Mouse (Mus musculus) cerebral cortex, adult 2 months (tissue): Measurements from ENCODE around the gene Tnik.

Experiments used
- WGBS: fragments of 180-500 bp; shearing (Covaris S2); methylation state at CpG from one replicate; pipeline ENCODE4 v1.1.7; 2018; 5-methylcytosine and 5-hydroxymethylcytosine counted together

Tnik gene

GRCm38 (mm10) chr3:28346476-28346875 lies 83.5 kb downstream of the Tnik start:
- 75% methylated on average over 4 of the region's 4 CpGs for WGBS

- 80% methylated on average over 1 of the region's 1 CpGs for WGBS
These were observed 85.7 kb downstream of the Tnik start for GRCm38 (mm10) chr3:28348746-28349145.

DNA sequence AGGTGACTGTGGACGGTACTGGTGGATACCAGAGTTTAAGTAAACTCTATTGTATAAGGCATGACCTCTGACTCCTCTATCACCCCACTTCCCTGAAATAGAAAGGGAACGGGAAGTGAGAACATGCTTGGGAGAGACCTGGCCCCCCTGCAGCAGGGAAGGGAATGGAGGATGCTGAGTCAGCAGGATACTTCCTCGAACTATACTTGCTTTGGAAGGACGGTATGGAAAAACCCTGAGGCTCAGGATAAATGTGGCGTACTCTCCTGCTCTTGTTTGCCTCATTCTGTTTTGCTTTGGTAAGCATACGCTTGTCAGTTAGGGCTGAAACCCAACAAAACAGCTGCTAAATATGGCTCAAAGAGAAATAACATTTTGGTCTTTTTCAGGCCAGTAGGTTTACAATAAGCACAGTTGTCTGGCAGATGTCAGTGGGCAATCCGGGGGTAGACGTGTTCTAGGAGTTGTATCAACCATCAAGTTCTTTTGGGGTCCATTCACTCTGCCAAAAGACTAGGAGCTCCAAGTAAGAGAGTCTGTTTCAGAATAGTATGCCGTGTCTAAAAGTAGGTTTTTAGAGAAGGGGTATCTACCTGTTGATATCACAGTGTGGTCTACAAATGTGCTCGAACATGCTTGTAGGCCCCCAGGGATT lies 87.3 kb downstream of the Tnik start:
- WGBS, result 53% methylated on average over 10 of the region's 10 CpGs

GRCm38 (mm10) chr3:28358391-28358790 lies 95.4 kb downstream of the Tnik start:
- WGBS, result 63% methylated on average over 2 of the region's 2 CpGs

DNA sequence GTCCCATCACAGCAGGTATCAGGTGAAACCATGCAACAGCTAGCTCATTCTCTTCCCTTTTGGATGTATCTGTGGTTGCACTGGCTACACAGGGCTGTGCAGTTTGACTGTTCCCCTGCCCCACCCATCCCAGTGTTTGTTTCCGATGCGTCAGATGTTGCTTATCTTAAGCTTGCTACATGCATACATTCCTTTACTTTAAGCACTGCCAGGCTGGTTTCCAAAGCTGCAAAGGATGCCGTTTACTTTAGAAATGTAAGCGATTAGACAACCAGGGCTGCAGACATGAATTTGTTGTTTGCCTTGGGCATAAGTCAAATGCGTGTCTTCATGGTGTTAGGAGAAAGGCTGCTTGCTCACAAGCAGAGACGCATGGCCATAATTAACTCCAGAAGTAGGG lies 96.1 kb downstream of the Tnik start:
- WGBS, result 70% methylated on average over 6 of the region's 6 CpGs

DNA sequence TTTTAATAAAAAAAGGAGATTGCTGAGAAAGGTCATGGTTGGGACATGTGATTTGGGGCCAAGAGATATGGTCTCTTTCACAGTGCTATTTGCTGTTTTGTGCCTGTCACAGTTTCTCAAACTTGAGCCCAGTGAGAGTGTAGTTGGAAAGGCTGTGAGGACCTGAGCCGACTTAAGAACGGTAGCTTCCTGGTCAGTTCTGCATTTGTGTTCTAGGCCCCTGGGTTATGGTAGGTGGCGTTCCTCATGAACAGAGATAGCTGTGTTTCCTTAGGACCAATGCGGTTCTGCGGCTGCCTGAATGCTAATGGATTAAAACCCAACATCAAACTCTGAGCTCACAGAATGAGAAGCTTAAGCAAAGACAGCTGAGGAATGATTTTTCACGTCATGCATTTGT lies 98.0 kb downstream of the Tnik start:
- WGBS, result 75% methylated on average over 6 of the region's 6 CpGs

- 74% methylated on average over 5 of the region's 5 CpGs for WGBS
These were observed 100.6 kb downstream of the Tnik start for GRCm38 (mm10) chr3:28363441-28364125.

- WGBS, result 76% methylated on average over 5 of the region's 5 CpGs
These were observed 105.7 kb downstream of the Tnik start for GRCm38 (mm10) chr3:28368746-28369145.

GRCm38 (mm10) chr3:28369266-28369665 lies 106.3 kb downstream of the Tnik start:
- 89% methylated on average over 1 of the region's 1 CpGs for WGBS

- WGBS, result 43% methylated on average over 5 of the region's 5 CpGs
These were observed 106.7 kb downstream of the Tnik start for GRCm38 (mm10) chr3:28369698-28370097.

DNA sequence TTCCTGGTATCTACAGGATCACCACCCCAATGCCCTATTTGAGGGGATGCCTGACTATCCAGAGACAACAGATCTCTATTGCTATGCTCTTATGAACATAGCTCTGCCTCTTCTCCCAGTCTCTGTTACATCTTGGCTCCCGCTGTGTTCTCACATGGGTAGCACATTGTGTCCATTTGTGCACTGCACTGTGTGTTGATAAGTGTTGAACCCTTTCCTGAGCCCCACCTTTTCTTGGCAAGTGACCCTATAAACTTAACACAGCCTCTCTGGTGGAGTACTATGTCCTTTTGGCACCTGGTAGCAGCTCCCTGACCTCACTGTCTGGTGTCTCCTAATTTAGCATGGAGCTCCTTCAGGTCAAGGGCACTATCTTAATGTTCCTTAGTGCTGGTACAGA lies 108.6 kb downstream of the Tnik start:
- 91% methylated on average over 1 of the region's 1 CpGs for WGBS

DNA sequence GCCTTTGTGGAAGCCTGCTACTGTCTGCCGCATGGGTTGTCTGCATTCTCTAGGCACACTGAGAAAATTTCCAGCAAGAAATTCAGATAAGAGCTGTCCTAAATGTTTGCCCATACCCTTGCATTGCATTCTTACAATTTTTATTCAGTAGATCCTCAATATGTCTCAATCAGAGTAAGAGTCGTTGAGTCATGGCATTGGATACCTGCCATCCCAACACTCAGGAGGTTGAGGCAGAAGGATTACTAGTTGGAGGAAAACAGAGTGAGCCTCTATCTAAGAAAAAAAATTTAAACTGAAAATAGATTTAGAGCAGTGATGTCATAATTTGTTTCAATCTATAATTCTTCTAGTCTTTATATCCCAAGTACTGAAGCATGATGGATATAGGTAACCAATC lies 109.4 kb downstream of the Tnik start:
- WGBS, result 68% methylated on average over 2 of the region's 2 CpGs

DNA sequence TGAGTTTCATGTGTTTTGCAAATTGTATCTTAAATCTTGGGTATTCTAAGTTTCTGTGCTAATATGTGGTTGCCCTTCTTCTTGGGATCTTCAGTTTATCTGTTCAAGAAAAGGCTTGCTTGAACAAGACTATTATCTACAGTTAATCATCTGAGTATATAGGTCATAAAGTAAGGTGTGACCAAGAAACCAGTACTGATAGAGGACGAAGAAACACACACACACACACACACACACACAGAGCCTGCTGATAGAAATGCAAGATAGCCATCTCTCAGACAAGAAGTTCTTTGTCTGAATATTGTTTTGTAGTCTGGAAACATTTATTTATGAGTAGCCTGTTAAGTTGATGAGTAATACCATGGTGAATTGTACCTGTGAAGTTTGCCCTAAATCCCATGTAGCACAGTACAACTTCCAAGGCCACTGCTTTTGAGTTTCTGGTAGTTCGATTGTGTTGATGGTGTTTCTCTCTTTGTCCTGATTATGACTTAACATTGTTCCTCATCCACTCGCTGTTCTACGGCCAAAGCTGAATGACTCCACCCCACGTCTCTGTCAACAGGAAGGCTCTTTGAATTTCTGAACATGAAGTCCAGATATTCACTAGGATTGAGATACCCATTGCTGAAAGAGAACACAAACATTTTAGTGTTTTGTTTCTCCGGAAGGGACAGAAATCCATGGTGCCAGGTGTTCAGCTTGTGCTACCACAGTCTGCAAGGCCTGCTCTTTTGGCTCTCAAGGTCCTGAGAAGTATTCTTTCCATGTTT lies 111.9 kb downstream of the Tnik start:
- 75% methylated on average over 6 of the region's 6 CpGs for WGBS

GRCm38 (mm10) chr3:28380224-28380623 lies 117.2 kb downstream of the Tnik start:
- WGBS, result 54% methylated on average over 2 of the region's 2 CpGs

DNA sequence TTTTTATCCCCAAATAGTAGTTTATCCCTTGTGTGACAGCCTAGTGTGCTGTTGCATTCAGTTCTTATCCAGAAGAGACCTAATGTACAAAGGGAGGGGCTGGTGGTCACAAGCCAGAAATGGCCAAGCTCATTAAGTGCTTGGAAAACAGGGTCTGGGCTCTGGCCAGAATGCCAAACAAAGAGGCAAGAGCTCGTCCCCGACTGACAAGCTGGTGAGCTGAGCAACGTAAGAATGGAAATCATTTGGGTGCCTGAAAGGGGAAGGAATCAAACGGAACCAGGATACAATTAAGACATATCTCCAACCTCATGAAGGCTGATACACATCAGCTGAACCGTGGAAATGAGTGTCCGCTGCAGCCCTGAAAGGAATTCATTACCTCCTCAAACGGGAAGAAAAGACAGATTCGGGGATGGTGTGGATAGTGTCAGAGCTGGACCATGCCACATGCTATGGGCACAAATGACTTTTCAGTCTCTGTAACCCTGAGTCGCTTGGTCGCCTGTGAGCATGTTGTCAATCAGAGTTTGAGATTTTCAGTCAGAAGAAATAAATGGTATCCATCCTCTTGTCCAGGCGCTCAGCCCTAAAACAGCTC lies 120.6 kb downstream of the Tnik start:
- WGBS, result 53% methylated on average over 11 of the region's 11 CpGs

DNA sequence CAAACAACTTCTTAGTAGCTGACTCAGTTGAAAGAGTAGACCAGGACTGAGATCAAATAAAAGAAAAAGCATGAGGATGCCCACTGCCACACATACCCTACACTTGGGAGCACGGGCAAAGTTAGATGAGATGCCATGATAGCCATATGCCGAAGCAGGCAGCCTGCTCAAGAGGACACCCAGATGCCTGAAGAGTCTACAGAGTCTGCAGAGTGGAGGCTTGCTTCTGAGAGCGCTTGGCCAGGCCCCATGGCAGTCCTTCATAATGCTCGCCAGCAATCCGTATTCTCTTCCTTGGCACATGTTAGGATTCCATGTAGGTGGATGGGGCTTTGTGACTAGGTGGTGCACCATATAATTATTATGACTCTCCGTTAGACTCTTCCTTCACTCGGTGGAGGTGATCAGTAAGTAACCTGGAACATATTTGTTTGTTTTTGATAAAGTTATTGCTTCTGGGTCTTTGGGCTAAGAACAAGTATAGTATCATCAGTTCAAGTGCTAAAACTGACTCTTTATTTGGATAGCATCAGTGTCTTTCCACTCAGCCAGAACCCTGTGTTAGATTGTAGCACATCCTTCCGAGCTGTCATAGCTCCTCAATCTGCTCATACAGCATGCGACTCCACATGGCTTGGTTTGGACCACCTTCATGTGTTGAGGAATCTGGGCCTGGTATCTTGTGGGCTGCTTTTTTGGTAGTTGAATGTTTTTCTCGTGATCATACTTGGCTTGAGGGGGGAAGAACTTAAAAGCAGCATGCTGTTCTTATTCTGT lies 122.4 kb downstream of the Tnik start:
- WGBS, result 65% methylated on average over 10 of the region's 10 CpGs

GRCm38 (mm10) chr3:28388540-28388939 lies 125.5 kb downstream of the Tnik start:
- WGBS, result 89% methylated on average over 3 of the region's 3 CpGs

DNA sequence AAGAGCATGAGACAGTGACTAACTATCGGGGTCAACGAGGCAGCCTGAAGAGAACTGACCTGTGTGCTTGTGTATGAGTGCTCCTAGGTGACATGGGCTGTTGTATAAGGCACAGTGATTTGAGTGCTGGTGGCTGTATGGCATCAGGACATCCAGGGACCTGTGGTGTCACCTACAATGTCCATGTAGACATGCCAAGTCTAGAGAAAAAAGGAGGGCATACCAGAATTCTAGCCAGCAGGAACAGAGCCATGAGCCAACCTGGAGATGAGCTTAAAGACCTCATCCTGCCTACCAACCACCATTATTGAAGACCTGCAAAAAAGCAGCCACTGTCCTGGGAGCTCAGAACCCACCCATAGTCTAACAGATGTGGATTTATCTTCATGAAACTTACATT lies 127.2 kb downstream of the Tnik start:
- WGBS, result 99% methylated on average over 2 of the region's 2 CpGs

- 94% methylated on average over 1 of the region's 1 CpGs for WGBS
These were observed 135.8 kb downstream of the Tnik start for GRCm38 (mm10) chr3:28398781-28399180.

- WGBS, result 49% methylated on average over 9 of the region's 9 CpGs
These were observed 136.7 kb downstream of the Tnik start for GRCm38 (mm10) chr3:28399593-28400216.

DNA sequence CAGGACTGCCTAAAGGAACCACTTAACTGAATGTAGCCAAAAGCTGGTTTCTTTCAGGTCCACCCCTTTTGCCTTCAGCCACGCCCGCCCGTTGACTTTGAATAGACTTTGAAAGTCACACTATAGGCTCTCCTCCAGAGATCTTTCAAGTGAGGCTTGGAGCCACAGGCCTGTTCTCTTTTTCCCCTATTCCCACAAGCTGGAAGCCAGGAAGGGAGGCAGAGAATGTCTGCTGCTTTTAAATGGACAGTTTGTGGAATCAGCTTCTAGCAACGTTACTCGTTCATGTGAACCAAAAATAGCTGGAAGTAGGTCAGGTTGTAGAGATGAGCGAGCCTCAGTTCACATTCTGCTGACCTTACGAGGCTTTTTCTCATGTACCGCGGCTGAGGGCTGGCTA lies 138.3 kb downstream of the Tnik start:
- WGBS, result 51% methylated on average over 9 of the region's 9 CpGs
